Mouse (Mus musculus) inflammation-experienced regulatory T-cells, adult 6 months (primary cell): ENCODE data around the gene Psd. TPM values are rescaled to one million over a fixed set of nuclear protein-coding genes. Genes with fewer than 3 reads are reported as not detected.

Experiments used
- ATAC-seq: one replicate; pipeline ENCODE4 v1.8.0; 2017
- polyA plus RNA-seq, 3 experiments: library from polyadenylated mRNA; unstranded; fragments of 100-300 nt; shearing (Covaris generic); gene quantifications; one replicate each; pipeline ENCODE4 v1.2.1; 2017

The Psd gene
- polyA plus RNA-seq, 3 experiments from 2014 or later = 3.1 to 4.1 (median 4.0) TPM

DNA sequence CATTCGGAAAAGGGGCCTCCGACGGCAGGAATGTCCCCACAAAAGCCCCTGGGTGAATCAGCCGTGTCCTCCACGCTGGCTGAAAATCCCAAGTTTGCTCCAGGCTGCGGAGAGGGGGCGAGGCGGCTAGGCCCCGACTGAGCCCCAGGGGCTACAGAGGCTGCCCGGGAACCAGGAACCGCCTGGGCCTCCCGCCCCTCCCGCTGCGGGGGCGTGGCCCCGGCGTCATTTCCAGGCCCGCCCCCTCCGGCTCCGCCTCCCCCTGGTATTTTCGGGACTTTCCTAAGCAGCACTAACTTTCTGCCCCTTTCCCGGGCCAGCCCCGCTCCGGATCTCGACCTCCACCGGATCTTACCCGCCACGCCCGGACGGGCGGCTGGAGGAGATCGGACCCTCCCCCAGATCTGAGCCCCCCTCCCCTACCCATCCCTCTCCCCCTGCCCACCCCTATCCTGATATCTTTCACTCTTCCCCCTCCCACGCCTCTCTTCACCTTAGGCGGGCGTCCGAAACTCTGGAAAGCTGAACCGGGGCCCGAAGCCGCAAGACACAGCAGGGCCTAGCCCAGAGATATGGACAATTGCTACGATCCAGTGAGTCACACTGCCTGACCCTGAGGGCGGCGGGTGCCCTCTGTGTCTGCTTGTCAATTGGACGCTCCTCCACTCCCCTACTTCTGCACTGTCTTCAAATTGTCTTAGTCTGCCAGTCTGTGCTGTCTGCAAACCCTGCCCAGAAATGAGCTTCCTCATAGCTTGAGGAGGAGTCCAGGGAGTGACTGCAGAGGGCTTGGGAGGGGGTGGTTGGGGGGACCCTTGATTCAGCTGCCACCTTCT, 21.3 kb downstream of the Psd start:
- ATAC-seq = peak; percentile 63

DNA sequence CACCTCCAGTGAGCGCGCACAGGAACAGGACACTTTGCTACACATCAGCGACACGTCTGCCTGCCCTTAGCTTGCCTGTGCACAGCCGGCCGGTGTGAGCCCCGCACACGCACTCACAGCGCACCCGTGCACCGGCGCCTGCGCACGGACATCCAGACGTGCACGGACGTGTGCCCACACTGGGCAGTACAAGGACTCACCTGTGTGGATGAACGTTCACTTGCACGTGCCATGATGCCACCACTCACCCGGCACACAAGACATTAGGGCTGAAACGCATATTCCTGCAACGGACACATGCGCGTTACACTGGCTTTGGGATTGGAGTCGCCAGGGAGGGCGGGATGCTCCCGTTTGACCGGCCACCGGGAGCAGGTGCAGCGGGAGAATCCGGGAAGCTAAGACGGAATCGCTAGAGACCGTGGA, 22.0 kb downstream of the Psd start:
- ATAC-seq = peak; percentile 36

DNA sequence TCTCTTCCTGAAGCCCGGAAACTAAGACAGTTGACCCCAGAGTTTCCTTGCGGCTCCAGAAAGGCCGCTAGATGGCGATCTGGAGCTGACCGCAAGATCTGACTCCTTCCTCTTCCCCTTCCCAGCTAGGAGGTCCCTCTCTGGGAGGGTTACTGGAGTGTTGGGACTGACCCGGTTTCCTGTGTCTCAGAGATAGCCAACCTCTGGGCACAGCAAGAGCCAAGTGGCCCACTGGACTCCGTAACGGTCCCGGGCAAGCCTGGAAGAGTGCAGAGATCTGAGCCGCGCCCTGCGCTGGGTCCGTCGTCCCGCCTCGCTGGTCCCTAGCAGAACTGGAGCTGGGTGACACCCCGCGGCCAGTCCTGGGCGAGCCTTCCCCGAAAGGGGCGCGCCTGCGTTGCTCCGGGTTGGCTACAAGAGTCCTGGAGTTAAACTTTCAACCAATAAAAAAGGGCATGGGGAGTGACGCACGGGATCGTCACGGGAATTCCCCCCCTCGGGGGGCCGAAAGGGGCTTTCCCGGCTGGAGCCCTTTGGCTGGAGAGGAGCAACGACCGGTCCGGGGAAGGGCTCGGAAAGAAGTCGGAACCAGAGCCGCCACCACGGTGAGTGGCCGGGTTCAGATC, 22.6 kb downstream of the Psd start, which contains the start of gene Nfkb2:
Gene Nfkb2 (plus strand): TSS at position 105 of the 626 bp plus-strand sequence.
- peak; percentile 81 for ATAC-seq

DNA sequence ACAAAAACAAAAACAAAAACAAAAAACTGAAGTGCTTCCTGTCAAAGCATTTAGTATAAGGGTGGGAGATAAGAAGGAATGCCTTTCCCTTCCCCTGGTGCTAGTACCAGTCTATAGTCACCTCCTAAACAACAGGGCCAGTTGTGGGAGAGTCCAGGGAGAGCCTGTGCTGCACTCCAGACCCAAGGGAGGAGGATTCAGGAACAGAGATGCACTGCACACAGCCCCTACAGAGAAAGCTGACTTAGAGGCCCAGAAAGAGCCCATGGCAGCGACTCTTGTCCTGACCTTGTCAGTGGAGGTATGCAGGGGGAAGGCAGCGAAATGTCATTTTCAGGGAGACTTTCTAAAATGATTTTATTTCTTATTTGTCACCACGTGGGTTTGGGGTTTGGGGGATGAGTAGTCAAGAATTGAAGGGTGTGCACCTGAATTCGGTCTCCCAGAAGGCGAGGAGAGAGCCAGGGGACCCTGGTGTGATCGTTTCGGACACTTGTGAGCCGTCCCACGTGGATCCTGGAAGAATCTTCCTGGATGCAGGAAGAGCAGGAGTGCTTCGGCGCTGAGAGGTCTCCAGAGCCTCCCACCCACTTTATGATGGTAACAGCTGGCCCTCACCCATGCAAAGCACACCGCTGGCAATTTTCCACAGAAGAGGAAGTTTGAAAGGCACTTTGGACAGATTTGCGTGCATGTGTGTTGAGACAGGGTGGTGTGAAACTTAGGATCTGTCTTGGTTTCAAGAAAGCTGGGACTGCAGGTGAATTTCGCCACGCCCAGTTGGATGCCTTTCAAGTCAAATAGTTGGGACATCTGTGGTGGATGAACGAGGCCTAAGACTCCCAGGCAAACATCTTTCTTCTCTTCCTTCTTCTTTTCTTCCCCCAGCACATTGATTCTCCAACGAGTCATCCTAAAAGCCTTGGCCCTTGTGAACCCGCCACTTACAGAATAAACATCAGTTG, 23.4 kb downstream of the Psd start:
- ATAC-seq = no peak

DNA sequence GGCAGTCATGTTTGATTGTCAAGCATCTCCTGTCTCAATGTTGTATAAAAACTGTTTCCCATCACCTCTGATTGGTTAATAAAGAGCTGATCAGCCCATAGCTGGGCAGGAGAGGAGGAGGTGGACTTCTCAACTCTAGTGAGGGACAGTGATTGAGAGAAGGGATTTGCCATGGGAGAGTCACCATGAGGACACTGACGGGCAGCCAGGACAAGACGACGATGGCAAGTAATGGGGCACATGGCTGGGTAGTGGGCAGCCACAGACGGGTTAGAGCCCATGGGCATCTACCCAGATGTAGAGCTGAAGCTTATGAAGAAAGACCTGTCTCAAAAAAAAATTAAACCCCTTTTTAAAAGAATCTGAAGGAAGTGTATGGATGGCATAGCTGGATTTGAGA, 24.4 kb downstream of the Psd start:
- no peak for ATAC-seq

DNA sequence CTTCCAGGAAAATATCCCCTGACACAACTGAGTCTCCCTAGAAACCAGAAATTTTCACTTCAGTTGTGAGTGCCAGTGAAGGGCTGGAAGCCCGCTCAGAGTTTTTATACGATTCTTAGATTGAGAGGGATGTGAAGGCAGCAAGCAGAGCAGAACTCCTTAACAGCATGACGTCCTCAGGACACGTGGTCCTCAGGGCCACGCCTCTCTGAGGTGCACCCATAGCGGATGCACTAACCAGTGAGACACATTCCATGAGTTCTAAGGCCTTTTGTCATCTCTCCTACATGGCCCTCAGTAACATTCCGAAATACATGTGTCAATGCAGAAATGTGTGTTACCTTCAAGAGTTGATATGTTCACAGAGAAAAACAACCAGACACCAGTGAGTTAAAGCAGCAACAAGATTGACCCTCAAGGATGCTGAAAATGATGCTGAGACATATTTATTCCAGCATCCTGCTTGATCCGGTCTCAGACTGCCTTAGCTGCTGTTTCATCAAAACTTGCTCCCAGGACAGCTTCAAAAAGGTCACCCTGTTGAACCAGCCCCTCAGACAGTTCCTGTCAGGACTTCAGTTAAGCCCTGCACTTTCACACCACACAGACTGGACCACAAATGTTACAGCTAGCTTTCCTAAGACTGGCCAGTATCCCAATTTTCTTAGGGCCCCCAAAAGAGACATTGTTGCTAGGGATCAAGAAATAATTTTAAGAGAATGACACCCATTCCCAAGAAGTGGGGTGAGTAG, 26.5 kb downstream of the Psd start:
- no peak for ATAC-seq

DNA sequence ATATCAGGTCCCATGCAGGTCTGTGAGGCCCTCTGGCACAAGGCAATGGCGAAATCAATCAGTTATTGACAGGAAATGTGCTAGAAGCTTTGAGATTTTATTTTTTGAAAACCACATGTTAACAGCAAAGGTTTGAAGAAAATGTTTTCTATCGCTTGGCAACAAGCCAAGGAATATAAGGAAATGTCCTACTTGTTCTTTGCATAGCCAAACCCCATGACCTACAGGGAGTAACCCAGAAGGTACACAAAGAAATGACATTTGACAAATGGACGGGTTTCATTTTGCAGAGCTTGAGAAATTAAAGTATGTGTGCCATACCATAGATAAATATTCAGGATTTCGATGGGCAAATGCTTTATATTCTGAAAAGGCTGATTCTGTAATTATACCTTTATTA, 30.0 kb downstream of the Psd start:
- ATAC-seq = no peak

DNA sequence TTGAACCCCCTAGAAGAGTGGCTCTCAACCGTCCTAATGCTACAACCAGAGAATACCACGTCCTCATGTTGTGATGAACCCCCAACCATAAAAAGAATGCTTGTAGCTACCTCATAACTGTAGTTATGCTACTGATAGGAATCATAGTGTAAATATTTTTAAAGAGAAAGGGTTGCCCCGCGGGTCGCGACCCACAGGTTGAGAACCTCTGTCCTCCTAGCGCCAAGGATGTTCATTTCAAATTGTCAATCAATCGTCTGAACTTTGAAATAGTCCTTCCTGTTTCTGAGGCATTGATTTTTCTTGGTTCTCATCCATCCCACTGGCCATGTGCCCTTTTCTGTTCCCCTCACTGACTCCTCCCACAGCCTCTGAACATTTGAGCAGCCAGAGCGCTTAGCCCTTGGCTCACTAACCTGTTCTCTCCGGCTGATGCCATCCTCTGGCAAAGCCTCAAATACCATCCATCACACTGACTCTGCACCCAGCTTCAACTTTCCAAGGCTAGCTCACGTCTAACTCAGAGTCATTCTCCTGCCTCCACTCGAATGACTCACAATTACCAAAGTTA, 36.3 kb downstream of the Psd start:
- no peak for ATAC-seq

DNA sequence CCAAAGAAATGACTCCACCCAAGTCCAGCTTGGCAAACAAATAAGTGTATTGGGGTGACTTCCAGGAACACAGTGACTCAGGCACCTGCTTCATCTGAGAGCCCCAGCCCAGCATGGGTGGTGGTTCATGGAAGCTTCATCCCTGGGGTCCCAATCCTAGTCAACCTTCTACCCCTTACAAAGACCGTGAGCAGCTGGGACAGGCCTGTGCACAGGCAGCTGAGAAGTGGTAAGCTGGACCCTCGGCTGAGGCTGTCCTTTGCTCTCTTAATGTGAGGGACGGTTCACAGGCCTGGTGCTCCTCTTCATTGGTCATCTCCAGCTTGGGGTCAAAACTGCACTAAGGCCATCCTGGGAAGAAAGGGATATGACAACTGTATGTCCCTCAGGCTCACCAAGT, 39.4 kb downstream of the Psd start:
- no peak for ATAC-seq

DNA sequence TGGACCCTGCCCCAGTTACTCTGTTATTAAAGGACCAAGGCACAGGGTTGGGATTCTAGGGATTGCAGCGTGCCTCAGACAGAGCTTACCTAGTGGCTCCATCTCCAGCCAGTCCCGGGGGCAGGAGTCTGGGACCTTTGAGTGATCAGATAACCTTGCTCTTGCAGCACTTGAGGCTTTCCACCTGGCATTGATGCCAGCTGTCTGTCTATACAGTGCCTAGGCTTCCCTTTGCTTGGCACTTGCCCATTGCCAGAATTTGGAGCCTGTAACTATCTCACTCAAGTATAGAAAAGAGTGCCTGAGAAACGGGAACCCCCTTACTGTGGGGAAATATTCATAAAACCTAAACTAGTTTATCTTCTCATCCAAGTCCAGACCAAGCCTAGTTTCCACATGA, 40.0 kb downstream of the Psd start:
- ATAC-seq = no peak

DNA sequence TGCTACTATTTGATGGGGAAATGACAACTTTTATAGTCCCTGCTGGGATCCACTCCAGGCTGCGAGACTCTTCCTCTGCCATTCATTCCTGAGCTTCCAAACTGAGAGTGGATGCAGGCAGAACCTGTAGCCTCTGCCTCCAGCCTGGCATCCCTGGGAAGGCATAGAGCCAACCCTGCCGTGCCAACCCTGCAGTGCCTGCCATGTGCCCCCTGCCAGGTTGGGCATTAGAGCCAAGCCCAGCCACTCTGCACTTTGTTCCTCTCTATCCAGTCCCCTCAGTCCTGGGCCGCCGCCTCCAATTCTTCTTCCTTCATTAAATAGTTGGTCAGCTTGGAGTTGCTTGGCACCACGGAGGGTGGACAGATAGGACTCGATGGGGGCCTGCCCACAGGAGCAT, 40.9 kb downstream of the Psd start:
- no peak for ATAC-seq

DNA sequence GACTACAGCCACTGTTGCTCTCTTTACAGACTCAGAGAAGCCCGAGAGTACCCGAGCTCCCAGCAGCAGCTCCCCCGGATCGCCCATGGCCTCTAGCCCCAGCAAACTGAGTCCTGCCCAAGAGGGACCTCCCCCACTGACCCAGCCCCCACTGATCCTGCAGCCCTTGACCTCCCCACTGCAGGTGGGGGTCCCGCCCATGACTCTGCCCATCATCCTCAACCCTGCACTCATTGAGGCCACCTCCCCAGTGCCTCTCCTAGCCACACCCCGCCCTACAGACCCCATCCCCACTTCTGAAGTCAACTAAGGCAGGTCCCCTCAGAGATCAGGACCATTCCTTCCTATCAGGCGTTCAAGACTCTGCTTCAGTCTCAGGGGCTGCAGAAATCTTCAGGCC, 41.3 kb downstream of the Psd start:
- no peak for ATAC-seq

DNA sequence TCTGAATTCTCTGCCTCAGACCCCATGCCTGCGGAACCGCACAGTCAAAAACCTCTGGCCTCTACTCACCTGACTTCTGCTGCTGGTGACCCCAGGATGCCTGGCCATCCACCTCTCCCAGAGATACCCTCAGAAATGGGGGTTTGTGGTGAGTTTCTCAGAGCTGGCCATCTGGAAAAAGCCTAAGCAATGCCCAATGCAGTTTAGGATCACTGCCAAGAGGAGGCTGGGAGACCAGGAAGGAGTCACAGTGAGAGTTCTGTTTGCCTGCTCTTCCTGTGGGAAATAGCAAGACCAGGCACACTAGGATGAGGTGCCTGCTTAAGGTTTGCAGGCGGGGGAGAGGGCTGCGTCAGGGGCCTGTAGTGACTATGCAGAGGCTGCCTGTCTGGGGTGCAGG, 42.3 kb downstream of the Psd start:
- no peak for ATAC-seq

DNA sequence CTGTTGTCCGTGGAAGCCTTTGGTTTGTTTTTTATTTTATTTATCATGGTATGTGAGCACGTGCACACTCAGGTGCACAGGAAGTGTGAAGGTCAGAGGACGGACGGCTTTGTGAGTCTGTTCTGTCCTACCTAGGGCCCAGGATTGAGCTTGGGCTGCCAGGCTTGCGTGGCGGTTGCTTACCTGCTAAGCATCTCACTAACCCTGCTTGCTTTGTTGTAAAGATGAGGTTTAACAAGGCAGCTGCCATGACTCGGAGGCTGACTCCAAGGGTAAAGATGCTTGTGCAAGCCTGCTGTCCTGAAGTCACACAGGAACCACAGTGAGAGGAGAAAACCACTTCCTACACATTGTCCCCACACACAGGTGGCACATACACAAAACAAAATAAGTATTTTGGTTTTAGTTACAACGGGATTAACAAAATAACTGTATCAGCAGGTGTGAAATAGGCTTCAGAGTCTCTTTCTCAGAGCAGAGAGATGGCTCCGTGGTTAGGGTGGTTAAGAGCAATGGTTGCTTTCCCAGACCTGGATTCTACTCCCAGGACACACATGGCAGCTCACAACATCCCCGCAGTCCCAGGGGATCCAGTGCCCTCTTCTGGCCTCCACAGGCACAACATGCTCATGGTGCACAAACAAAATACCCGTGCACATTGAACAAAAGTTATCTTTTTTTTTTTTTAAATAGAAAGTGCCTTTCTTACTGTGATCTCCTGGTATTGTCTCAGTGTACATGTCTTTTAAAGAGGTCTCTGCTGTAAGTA, 44.7 kb downstream of the Psd start:
- ATAC-seq = no peak

DNA sequence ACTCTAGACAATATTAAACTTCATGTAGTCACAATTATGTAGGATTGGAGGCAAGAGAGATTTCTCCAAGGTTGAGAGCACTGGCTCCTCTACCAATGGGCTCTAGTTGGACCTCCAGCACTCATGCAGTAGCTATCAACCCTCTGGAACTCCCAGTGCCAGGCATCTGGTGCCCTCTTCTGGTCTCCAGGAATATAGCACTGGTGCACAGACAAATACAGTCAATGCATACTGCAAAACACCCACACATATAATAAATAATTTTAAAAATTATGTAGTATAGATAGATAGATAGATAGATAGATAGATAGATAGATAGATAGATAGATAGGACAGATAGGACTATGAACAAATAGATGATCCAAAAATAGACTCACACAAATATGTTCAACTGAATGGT, 51.6 kb downstream of the Psd start:
- no peak for ATAC-seq

DNA sequence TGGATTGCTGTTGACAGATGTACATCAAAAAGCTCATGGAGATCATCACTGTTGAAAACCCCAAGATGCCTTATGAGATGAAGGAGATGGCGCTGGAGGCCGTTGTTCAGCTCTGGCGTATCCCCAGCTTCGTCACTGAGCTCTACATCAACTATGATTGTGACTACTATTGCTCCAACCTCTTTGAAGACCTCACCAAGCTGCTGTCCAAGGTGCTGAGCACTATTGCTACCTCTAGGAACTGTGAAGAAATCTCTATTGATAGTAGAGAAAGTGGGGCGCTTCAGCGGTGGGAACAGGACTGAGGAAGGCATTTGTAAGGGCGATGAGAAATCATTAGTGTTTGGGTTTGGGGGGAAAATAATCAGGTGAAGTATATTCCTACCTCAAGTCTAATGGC, 62.2 kb downstream of the Psd start:
- no peak for ATAC-seq

Other genes starting within 250 kb of the Psd start
- not detected for gene Elovl3, start 195.3 kb downstream of the Psd start, polyA plus RNA-seq
- not detected for gene Pitx3, start 178.8 kb downstream of the Psd start, polyA plus RNA-seq
- gene Gbf1, start 174.6 kb downstream of the Psd start, polyA plus RNA-seq = 10 to 100 TPM; 25.5 to 35.6 (median 32.6) TPM
- gene Nfkb2, start 22.8 kb downstream of the Psd start, polyA plus RNA-seq = 10 to 100 TPM; 15.7 to 27.8 (median 20.7) TPM
- 1 to 10 TPM; 3.9 to 6.4 (median 4.5) TPM for gene Fbxl15, start 1.0 kb upstream of the Psd start, polyA plus RNA-seq
- 10 to 100 TPM; 34.9 to 54.1 (median 46.6) TPM for gene Cuedc2, start 11.5 kb upstream of the Psd start, polyA plus RNA-seq
- 1 to 10 TPM; 4.3 to 8.1 (median 5.9) TPM for gene Mfsd13a, start 14.0 kb upstream of the Psd start, polyA plus RNA-seq
- gene 2310034G01Rik, start 23.1 kb upstream of the Psd start, polyA plus RNA-seq = under 1 TPM in 2 of 3 experiments, not detected in 1; 0.24 to 0.44 TPM
- gene Actr1a, start 68.6 kb upstream of the Psd start, polyA plus RNA-seq = 100 to 1,000 TPM in 1 of 3 experiments, 10 to 100 TPM in 2; 77.1 to 105 (median 78.0) TPM
- 10 to 100 TPM; 10.7 to 13.6 (median 12.5) TPM for gene Sufu, start 69.7 kb upstream of the Psd start, polyA plus RNA-seq
- gene Trim8, start 174.5 kb upstream of the Psd start, polyA plus RNA-seq = 10 to 100 TPM; 24.1 to 26.3 (median 25.9) TPM
- gene Arl3, start 246.0 kb upstream of the Psd start, polyA plus RNA-seq = 10 to 100 TPM; 25.9 to 27.1 (median 26.8) TPM
- gene Sfxn2, start 246.2 kb upstream of the Psd start, polyA plus RNA-seq = 1 to 10 TPM; 3.8 to 9.2 (median 8.7) TPM